Mouse (Mus musculus) intestine, embryonic 15.5 days (tissue): Measurements from ENCODE around the gene Vma21. TPM values are rescaled to one million over a fixed set of nuclear protein-coding genes. Genes with fewer than 3 reads are reported as not detected.

ENCODE experiments used
- polyA plus RNA-seq: library from polyadenylated mRNA; unstranded; fragments of >200 nt; fragmentation: Nextera tagmentation; extraction: Ambion mirVana; gene quantifications from 2 replicates; pipeline ENCODE4 v1.2.1, GENCODE M21; 2015

The Vma21 gene
- polyA plus RNA-seq, 1 experiment from 2014 or later: 46.0 TPM

Other genes starting within 250 kb of the Vma21 start
- gene Gpr50, start 152.3 kb upstream of the Vma21 start, polyA plus RNA-seq: 0.87 and 1.1 TPM in 2 replicates
- 0.11 TPM in 1 of 2 replicates, not detected in the other for gene Gm1141, start 105.1 kb downstream of the Vma21 start, polyA plus RNA-seq
- gene Prrg3, start 146.7 kb downstream of the Vma21 start, polyA plus RNA-seq: 7.3 and 8.5 TPM in 2 replicates
- gene Fate1, start 157.1 kb downstream of the Vma21 start, polyA plus RNA-seq: not detected in 2 replicates
- gene Cnga2, start 175.9 kb downstream of the Vma21 start, polyA plus RNA-seq: not detected in 2 replicates